Mouse (Mus musculus) liver, embryonic 15.5 days (tissue): ENCODE results near the gene Gls2. TPM values are rescaled to one million over a fixed set of nuclear protein-coding genes. Genes with fewer than 3 reads are reported as not detected.
"Not testable (repeated sequence)": the region's sequence is repeated elsewhere in the genome, so short reads cannot be mapped to it uniquely, and the experiment has no call there.

Experiments
- ATAC-seq: fragments of 200-750 bp; cut with Nextera tagmentation; 2 replicates; pipeline ENCODE4 v1.8.0; 2017; ENCODE audit warnings: moderate number of reproducible peaks, mild to moderate bottlenecking, moderate library complexity; ENCODE audit not compliant: insufficient read depth
- H3K27ac ChIP-seq: fragments of 300-500 bp; sonication (generic); replicated peaks from 2 replicates; pipeline ENCODE4 v1.5.1; 2015; ENCODE audit warnings: mild to moderate bottlenecking, inconsistent platforms
- H3K27me3 ChIP-seq: fragments of 300-500 bp; sonication (generic); 2 replicates; pipeline ENCODE4 v1.6.1; 2015; ENCODE audit warnings: mild to moderate bottlenecking, inconsistent platforms
- H3K36me3 ChIP-seq: fragments of 300-500 bp; sonication (generic); replicated peaks from 2 replicates; pipeline ENCODE4 v1.6.1; 2015; ENCODE audit warnings: moderate library complexity, mild to moderate bottlenecking, inconsistent platforms
- H3K4me1 ChIP-seq: fragments of 300-500 bp; sonication (generic); replicated peaks from 2 replicates; pipeline ENCODE4 v1.6.1; 2015; ENCODE audit warnings: inconsistent platforms
- H3K4me2 ChIP-seq: fragments of 300-500 bp; sonication (generic); 2 replicates; pipeline ENCODE4 v1.6.1; 2015; ENCODE audit warnings: moderate library complexity, mild to moderate bottlenecking, inconsistent platforms
- H3K4me3 ChIP-seq: fragments of 300-500 bp; sonication (generic); replicated peaks from 2 replicates; pipeline ENCODE4 v1.5.1; 2015; ENCODE audit warnings: mild to moderate bottlenecking, inconsistent platforms
- H3K9ac ChIP-seq: fragments of 300-500 bp; sonication (generic); 2 replicates; pipeline ENCODE4 v1.6.1; 2015; ENCODE audit warnings: moderate library complexity, mild to moderate bottlenecking, inconsistent platforms
- H3K9me3 ChIP-seq: fragments of 300-500 bp; sonication (generic); replicated peaks from 2 replicates; pipeline ENCODE4 v1.6.1; 2016; ENCODE audit warnings: inconsistent platforms
- WGBS: fragments of 180-500 bp; shearing (Covaris S2); methylation state at CpG from one replicate; pipeline ENCODE4 v1.1.7; 2015; ENCODE audit warnings: mixed read lengths; ENCODE audit not compliant: insufficient replicate concordance; 5-methylcytosine and 5-hydroxymethylcytosine counted together
- polyA plus RNA-seq: library from polyadenylated mRNA; unstranded; fragments of >200 nt; fragmentation: Nextera tagmentation; extraction: Ambion mirVana; gene quantifications from 2 replicates; pipeline ENCODE4 v1.2.1, GENCODE M21; 2015

Gls2 gene
- polyA plus RNA-seq, 1 experiment from 2014 or later, result 10.1 TPM

DNA sequence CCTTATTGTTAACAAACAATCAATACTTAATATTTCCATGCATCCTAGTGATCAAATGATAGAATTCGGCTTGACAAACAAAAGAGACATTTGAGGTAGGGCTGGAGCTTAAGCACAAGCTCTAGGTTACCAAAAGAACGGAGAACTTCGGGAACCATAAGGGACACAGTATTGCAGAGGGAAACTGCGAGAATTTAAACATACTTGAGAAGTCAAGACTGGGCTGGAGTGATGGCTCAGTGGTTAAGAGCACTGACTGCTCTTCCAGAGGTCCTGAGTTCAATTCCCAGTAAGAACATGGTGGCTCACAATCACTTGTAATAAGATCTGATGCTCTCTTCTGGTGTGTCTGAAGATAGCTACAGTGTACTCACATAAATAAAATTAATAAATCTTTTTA lies 19.9 kb downstream of the Gls2 start:
- H3K9me3 ChIP-seq, H3K27ac ChIP-seq, H3K4me2 ChIP-seq, H3K9ac ChIP-seq, H3K4me3 ChIP-seq, H3K36me3 ChIP-seq, ATAC-seq: not testable (repeated sequence)
- WGBS, result 74% methylated on average over 4 of the region's 4 CpGs
- Histone ChIP-seq H3K4me1 (peaks cover 41% of the 10 kb centered on the region), H3K27me3 (0 out of 2 replicates have a peak, but pooled peaks cover 11% of the 10 kb centered on the region)

GRCm38 (mm10) chr10:128214981-128215380 lies 20.7 kb downstream of the Gls2 start:
- H3K4me1 ChIP-seq, result peaks cover 48% of the 10 kb centered on the region
- WGBS, result 74% methylated on average over 5 of the region's 5 CpGs
- H3K27ac ChIP-seq, result no peak overlapping the region
- no peaks in the 10 kb centered on the region for H3K9me3 ChIP-seq
- no peak for ATAC-seq
- H3K9ac ChIP-seq, result no peak overlapping the region
- H3K36me3 ChIP-seq, result peaks cover 4% of the 10 kb centered on the region; the same call in 1 of the 2 replicates
- no peak overlapping the region for H3K4me3 ChIP-seq
- 0 out of 2 replicates have a peak, but pooled peaks cover 11% of the 10 kb centered on the region for H3K27me3 ChIP-seq
- H3K4me2 ChIP-seq, result no peak overlapping the region

DNA sequence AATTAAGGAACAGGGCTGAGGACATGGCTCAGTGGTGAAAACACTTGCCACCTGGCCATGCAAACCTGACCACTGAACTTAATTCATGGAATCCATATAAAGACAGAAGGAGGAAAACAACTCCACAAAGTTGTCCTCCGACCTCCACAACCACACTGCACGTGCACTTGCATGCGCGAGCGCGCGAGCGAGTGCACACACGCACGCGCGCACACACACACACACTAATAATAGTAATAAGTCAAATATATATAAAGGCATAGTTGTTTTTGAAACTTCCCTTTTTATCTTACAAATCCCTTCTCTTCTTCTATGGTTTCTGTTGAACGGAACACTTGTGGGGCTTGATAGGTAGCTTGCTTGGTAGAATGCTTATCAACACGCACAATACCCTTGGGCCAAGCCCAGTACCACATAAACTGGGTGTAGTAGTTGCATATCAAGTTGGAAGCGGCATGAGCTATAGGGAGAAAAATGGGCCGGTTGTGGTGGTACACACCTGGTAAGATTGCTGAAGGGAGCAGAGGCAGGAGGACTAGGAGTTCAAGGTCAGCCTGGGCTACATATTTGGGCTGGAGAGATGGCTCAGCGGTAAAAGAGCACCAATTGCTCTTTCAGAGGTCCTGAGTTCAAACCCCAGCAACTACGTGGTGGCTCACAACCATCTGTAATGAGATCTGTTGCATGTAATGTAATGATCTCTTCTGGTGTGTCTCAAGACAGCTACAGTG lies 24.3 kb downstream of the Gls2 start:
- no peaks in the 10 kb centered on the region for H3K36me3 ChIP-seq
- peak overlapping the region; percentile 77; the same call in 1 of the 2 replicates for H3K27ac ChIP-seq
- no peak overlapping the region for H3K4me3 ChIP-seq
- H3K9me3 ChIP-seq, result no peaks in the 10 kb centered on the region
- H3K4me2 ChIP-seq, result no peak overlapping the region
- H3K9ac ChIP-seq, result no peak overlapping the region
- WGBS, result 56% methylated on average over 18 of the region's 18 CpGs
- peak; percentile 87 for ATAC-seq
- H3K27me3 ChIP-seq, result 0 out of 2 replicates have a peak, but pooled peaks cover 6% of the 10 kb centered on the region
- peaks cover 32% of the 10 kb centered on the region for H3K4me1 ChIP-seq

GRCm38 (mm10) chr10:128221533-128222286 lies 27.5 kb downstream of the Gls2 start:
- ATAC-seq, result no peak
- Histone ChIP-seq H3K36me3 (no peaks in the 10 kb centered on the region), H3K27ac (no peak overlapping the region), H3K4me3 (no peak overlapping the region), H3K4me1 (peaks cover 34% of the 10 kb centered on the region), H3K4me2 (no peak overlapping the region), H3K9ac (no peak overlapping the region), H3K9me3 (no peaks in the 10 kb centered on the region), H3K27me3 (no peaks in the 10 kb centered on the region)
- 54% methylated on average over 16 of the region's 16 CpGs for WGBS

DNA sequence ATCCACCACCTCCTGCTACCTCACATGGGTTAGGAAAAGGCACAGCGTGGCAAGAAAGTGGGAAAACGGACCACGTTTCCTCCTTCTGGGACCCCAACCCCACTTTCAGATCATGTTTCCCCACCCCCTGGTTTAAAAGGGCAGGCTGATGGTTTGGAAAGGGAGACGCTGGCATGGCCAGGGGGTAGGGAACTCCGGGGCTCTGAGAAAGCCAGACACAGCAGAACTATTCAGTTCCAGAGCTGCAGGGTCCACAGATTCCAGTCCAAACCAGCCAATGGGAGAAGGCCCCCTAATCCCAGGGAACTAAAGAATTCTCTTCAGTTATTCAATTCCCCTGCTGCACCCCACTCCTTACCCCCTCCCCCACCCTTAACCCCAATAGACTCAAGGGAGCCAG lies 30.8 kb downstream of the Gls2 start:
- no peak overlapping the region for H3K27ac ChIP-seq
- H3K4me3 ChIP-seq, result no peak overlapping the region
- H3K27me3 ChIP-seq, result no peaks in the 10 kb centered on the region
- 50% methylated on average over 5 of the region's 5 CpGs for WGBS
- no peaks in the 10 kb centered on the region for H3K9me3 ChIP-seq
- H3K36me3 ChIP-seq, result no peaks in the 10 kb centered on the region
- H3K4me2 ChIP-seq, result no peak overlapping the region
- H3K4me1 ChIP-seq, result peaks cover 24% of the 10 kb centered on the region
- ATAC-seq, result no peak
- no peak overlapping the region for H3K9ac ChIP-seq

GRCm38 (mm10) chr10:128225538-128225937 lies 31.3 kb downstream of the Gls2 start, which contains the start of gene Mip:
Mip (plus strand) TSS chr10:128225838.
- Histone ChIP-seq H3K4me3 (no peak within 1 kb of the TSS), H3K9me3 (no peaks in the 10 kb centered on the region), H3K4me1 (peaks cover 26% of the 10 kb centered on the region), H3K4me2 (no peak within 1 kb of the TSS), H3K27ac (no peak within 1 kb of the TSS), H3K36me3 (no peaks in the 10 kb centered on the region), H3K27me3 (no peaks in the 10 kb centered on the region), H3K9ac (no peak within 1 kb of the TSS)
- ATAC-seq, result no peak
- 64% methylated on average over 4 of the region's 4 CpGs for WGBS

DNA sequence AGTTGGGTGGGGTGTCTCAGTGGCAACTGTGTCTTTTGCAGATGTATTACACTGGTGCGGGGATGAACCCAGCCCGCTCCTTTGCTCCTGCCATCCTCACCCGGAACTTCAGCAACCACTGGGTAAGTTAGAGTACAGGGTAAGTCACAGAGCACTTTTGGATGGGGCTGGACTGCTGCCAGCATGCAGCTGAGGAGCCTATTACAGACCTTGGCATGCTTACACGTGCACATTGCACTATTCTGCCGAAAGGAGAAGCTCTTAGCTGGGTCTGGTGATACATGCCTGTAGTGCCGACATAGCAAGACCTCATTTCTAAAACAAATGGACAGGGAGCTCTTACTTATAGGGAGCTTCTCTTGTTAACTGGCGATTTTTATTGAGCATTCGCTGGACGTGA lies 33.3 kb downstream of the Gls2 start:
- no peak overlapping the region for H3K4me3 ChIP-seq
- H3K4me1 ChIP-seq, result peaks cover 25% of the 10 kb centered on the region
- H3K36me3 ChIP-seq, result no peaks in the 10 kb centered on the region
- 77% methylated on average over 9 of the region's 9 CpGs for WGBS
- H3K9ac ChIP-seq, result no peak overlapping the region
- H3K27ac ChIP-seq, result no peak overlapping the region
- no peaks in the 10 kb centered on the region for H3K9me3 ChIP-seq
- no peaks in the 10 kb centered on the region for H3K27me3 ChIP-seq
- no peak for ATAC-seq
- H3K4me2 ChIP-seq, result no peak overlapping the region

GRCm38 (mm10) chr10:128228009-128228408 lies 33.8 kb downstream of the Gls2 start:
- Histone ChIP-seq H3K27ac (no peak overlapping the region), H3K27me3 (no peaks in the 10 kb centered on the region), H3K9me3 (no peaks in the 10 kb centered on the region), H3K36me3 (no peaks in the 10 kb centered on the region), H3K9ac (no peak overlapping the region), H3K4me2 (no peak overlapping the region), H3K4me1 (peaks cover 28% of the 10 kb centered on the region), H3K4me3 (no peak overlapping the region)
- 70% methylated on average over 8 of the region's 8 CpGs for WGBS
- no peak for ATAC-seq

- Histone ChIP-seq H3K27ac (peak overlapping the region; percentile 94), H3K4me2 (peak overlapping the region; percentile 81), H3K4me1 (peaks cover 47% of the 10 kb centered on the region), H3K9ac (peak overlapping the region; percentile 86), H3K27me3 (no peaks in the 10 kb centered on the region), H3K9me3 (no peaks in the 10 kb centered on the region), H3K36me3 (peaks cover 14% of the 10 kb centered on the region), H3K4me3 (peak overlapping the region; percentile 76)
- WGBS, result 60% methylated on average over 12 of the region's 12 CpGs
- ATAC-seq, result no peak
These were observed 36.3 kb downstream of the Gls2 start for GRCm38 (mm10) chr10:128230582-128230981.

DNA sequence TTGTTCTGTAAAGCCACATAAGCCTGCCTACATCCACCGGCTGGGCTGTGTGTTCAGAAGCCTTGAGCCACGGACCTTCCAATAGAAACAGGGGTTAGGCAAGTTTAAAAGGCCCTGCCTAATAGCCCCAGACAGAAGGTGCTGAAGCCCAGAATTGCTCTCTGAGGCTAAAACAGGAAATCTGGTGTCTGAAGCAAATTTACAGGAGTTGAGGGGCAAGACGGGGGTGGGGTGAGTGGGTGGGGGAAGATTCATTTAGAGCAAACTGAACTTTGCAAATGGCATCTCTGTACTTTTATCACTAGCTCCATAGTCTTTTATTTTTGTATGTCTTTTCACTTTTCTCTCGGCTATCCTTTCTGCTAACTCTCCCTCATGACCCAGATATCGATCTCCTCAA lies 36.9 kb downstream of the Gls2 start:
- peak overlapping the region; percentile 86 for H3K9ac ChIP-seq
- H3K27ac ChIP-seq, result peak overlapping the region; percentile 94
- no peaks in the 10 kb centered on the region for H3K9me3 ChIP-seq
- 4% methylated on average over 5 of the region's 5 CpGs for WGBS
- peaks cover 17% of the 10 kb centered on the region for H3K36me3 ChIP-seq
- peak overlapping the region; percentile 81 for H3K4me2 ChIP-seq
- H3K27me3 ChIP-seq, result no peaks in the 10 kb centered on the region
- peaks cover 53% of the 10 kb centered on the region for H3K4me1 ChIP-seq
- ATAC-seq, result no peak
- H3K4me3 ChIP-seq, result peak overlapping the region; percentile 76

DNA sequence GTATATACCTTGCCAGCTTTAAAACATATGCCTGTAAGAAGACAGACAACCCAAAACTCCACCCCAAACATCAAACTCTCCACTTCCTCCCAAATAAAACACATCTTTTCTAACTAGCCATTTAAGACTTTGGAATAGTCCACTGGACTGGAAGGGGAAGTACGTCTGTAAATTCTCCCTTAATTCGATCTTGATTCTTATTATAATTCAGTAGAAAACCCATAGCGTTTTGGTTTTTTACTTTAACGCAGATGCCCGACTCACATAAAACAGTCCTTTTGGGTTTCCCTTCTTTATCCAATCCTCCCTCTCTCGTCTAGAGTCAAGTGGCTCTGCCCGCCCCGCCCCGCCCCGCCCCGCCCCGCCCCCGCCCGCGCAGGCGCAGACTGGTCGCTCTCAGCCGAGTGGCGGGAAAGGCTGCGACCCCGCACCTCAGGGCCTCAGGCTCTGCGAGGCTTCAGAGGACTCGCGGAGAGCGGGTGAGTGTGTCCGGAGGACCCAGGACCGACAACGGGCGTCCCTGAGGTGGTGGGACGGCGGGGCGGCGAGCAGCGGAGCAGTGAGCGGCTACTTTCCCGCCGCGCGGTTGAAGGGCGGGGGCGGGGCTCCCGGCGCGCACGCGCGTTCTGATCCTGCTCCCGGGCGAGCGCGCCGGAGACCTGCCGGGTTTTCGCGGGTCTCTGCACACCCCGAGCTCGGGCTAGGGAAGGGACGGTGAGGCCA lies 37.6 kb downstream of the Gls2 start, which contains the start of gene Timeless:
Timeless (plus strand) TSS at position 369 of the 723 bp plus-strand sequence.
- ATAC-seq, result peak; percentile 88
- peaks cover 17% of the 10 kb centered on the region for H3K36me3 ChIP-seq
- peak within 1 kb of the TSS; percentile 86 for H3K9ac ChIP-seq
- no peaks in the 10 kb centered on the region for H3K9me3 ChIP-seq
- peak within 1 kb of the TSS; percentile 81 for H3K4me2 ChIP-seq
- WGBS, result under 1% methylated on average over 58 of the region's 58 CpGs
- peak within 1 kb of the TSS; percentile 94 for H3K27ac ChIP-seq
- H3K27me3 ChIP-seq, result no peaks in the 10 kb centered on the region
- H3K4me1 ChIP-seq, result peaks cover 54% of the 10 kb centered on the region
- peak within 1 kb of the TSS; percentile 76 for H3K4me3 ChIP-seq
